Mouse (Mus musculus) lung, adult 2 months (tissue): ENCODE measurements around the gene Rc3h1.

Experiments used
- CTCF ChIP-seq: fragments of 200-500 bp; IDR thresholded peaks from 2 replicates; pipeline ENCODE4 v1.5.1; 2011; ENCODE audit warnings: mild to moderate bottlenecking, low read length, control low read depth; ENCODE audit not compliant: insufficient read depth
- POLR2A ChIP-seq: fragments of 200-500 bp; IDR thresholded peaks from 2 replicates; pipeline ENCODE4 v1.6.1; 2011; ENCODE audit warnings: low read depth, mild to moderate bottlenecking, control low read depth, low read length, borderline replicate concordance; ENCODE audit errors: extremely low read depth

DNA sequence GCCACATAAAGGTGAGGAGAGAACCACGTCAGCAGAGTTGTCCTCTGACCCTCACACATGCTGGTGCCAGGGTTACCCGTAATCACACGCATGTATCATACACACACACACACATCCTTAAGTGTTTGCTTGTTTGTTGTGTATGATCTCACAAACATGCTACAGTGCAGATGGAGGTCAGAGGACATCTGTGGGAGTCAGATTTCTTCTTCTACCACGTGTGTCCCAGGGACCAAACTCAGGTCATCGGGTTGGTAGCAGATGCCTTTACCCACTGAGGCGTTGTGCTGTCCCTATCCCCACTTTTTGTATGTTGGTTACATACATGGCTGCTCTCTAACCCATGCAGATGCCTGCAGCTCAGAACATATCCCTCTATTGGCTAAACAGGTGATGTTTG is 79.3 kb downstream of the Rc3h1 start:
- TF ChIP-seq CTCF (no peak), POLR2A (no peak)
